Mouse (Mus musculus): ENCODE results near the gene Abcb6. TPM values are rescaled to one million over a fixed set of nuclear protein-coding genes. Genes with fewer than 3 reads are reported as not detected.

Abcb6 gene
- polyA plus RNA-seq, 1 experiment from 2014 or later: 28.6 TPM

GRCm38 (mm10) chr1:75168093-75168471 is 12.1 kb downstream of the Abcb6 start:
- Histone ChIP-seq H3K9ac (no peak overlapping the region), H3K27me3 (no peaks in the 10 kb centered on the region), H3K36me3 (ENCODE audit: poor library complexity, severe bottlenecking) (peaks cover 32% of the 10 kb centered on the region), H3K4me1 (peaks cover 8% of the 10 kb centered on the region), H3K4me2 (peak overlapping the region; percentile 69), H3K27ac (no peak overlapping the region), H3K4me3 (peak overlapping the region; percentile 76), H3K9me3 (replicated peaks) (no peaks in the 10 kb centered on the region)
- 6% methylated on average over 7 of the region's 7 CpGs for WGBS
- ATAC-seq: peak; percentile 46; the same call in 1 of the 2 replicates

GRCm38 (mm10) chr1:75160256-75160617 is 20.0 kb downstream of the Abcb6 start:
- no peak overlapping the region for H3K27ac ChIP-seq
- no peak overlapping the region for H3K9ac ChIP-seq
- H3K4me2 ChIP-seq: no peak overlapping the region
- H3K4me3 ChIP-seq: no peak overlapping the region
- no peaks in the 10 kb centered on the region for H3K36me3 ChIP-seq (ENCODE audit: poor library complexity, severe bottlenecking)
- no peak for ATAC-seq
- WGBS: 76% methylated on average over 4 of the region's 4 CpGs
- H3K9me3 ChIP-seq (replicated peaks): no peaks in the 10 kb centered on the region
- no peaks in the 10 kb centered on the region for H3K4me1 ChIP-seq
- no peaks in the 10 kb centered on the region for H3K27me3 ChIP-seq

DNA sequence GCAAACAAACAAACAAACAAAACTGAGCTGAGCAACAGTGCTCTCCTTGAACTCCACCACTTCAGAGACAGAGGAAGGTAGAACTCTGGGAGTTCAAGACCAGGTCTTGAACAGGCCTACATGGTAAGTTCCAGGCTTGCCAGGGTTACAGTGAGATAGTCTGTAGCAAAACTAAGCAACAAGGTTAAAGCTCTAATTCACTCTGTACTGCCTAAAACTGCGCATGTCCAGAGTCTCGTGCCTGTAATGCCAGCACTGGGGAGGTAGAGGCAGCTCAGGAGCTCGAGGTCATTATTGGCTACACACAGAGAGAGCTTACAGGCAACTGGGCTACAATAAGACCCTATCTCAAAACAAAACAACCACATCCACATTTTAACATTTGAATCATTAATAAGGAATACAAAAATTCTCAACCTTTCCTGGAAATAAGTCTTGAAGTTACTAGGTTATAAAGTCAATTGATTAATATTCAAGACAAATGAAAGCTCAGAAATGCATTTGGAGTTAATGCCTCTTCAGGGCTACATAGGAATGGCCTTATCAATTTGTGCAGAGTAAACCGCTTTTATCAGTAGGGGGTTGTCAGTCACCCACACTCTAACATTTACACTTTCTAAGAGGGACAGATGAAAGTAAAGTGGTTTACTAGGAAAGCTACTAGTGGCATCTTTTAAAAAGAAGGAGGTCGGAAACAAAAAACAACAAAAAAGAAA is 20.5 kb downstream of the Abcb6 start:
- Histone ChIP-seq H3K27me3 (no peaks in the 10 kb centered on the region), H3K4me2 (no peak overlapping the region), H3K36me3 (ENCODE audit: poor library complexity, severe bottlenecking) (no peaks in the 10 kb centered on the region), H3K27ac (no peak overlapping the region), H3K4me1 (no peaks in the 10 kb centered on the region), H3K9ac (no peak overlapping the region), H3K4me3 (no peak overlapping the region), H3K9me3 (replicated peaks) (no peaks in the 10 kb centered on the region)
- 69% methylated on average over 5 of the region's 5 CpGs for WGBS
- ATAC-seq: no peak

GRCm38 (mm10) chr1:75158990-75159389 is 21.2 kb downstream of the Abcb6 start:
- Histone ChIP-seq H3K4me1 (no peaks in the 10 kb centered on the region), H3K9me3 (replicated peaks) (no peaks in the 10 kb centered on the region), H3K27me3 (no peaks in the 10 kb centered on the region), H3K9ac (no peak overlapping the region), H3K4me2 (no peak overlapping the region), H3K4me3 (no peak overlapping the region), H3K36me3 (ENCODE audit: poor library complexity, severe bottlenecking) (no peaks in the 10 kb centered on the region), H3K27ac (no peak overlapping the region)
- no peak for ATAC-seq

GRCm38 (mm10) chr1:75155837-75156236 is 24.4 kb downstream of the Abcb6 start:
- H3K27me3 ChIP-seq: no peaks in the 10 kb centered on the region
- no peak for ATAC-seq
- WGBS: 76% methylated on average over 3 of the region's 3 CpGs
- no peak overlapping the region for H3K4me2 ChIP-seq
- H3K27ac ChIP-seq: no peak overlapping the region
- H3K4me3 ChIP-seq: no peak overlapping the region
- H3K36me3 ChIP-seq (ENCODE audit: poor library complexity, severe bottlenecking): no peaks in the 10 kb centered on the region
- no peaks in the 10 kb centered on the region for H3K4me1 ChIP-seq
- H3K9ac ChIP-seq: no peak overlapping the region
- H3K9me3 ChIP-seq (replicated peaks): no peaks in the 10 kb centered on the region

- H3K27ac ChIP-seq: no peak overlapping the region
- H3K4me3 ChIP-seq: no peak overlapping the region
- H3K27me3 ChIP-seq: no peaks in the 10 kb centered on the region
- WGBS: 91% methylated on average over 4 of the region's 4 CpGs
- H3K9me3 ChIP-seq (replicated peaks): no peaks in the 10 kb centered on the region
- ATAC-seq: no peak
- H3K36me3 ChIP-seq (ENCODE audit: poor library complexity, severe bottlenecking): peaks cover 56% of the 10 kb centered on the region
- H3K4me2 ChIP-seq: no peak overlapping the region
- peaks cover 9% of the 10 kb centered on the region for H3K4me1 ChIP-seq
- no peak overlapping the region for H3K9ac ChIP-seq
Measured at GRCm38 (mm10) chr1:75148727-75149126, 31.5 kb downstream of the Abcb6 start.

DNA sequence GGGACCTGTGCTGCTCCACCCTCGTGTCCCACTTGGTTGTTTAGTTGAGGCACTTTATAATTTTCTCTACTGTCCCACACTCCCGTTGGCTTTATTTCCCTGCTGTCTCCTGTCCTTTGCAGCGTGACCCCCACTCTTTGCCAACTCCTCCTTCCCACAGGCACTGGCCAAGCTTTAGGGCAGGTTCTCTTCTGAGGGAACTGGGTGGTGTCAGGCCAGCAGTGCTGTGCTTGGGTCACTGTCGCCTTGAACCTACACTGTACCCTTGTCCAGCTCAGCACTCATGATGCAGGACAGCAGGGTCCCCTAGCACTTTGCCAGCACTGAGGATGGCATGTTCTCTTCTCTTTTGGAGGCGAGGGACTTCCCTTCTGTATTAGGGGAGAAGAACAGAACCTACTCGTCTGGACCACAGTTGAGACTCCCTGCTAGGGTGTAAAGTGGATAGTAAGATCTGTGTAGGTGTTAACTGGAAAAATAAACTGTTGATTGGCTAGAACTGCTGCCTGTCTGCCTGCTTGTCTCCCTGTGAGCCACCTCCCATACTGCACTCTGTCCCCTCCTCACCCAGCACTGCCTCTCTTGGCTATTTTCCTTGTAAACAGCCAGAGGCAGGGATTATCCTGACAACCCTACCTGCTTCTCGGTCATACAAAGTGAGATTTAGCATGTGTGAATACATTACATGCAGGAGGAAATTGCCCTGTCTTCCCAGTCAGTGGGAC is 32.6 kb downstream of the Abcb6 start:
- H3K4me3 ChIP-seq: no peak overlapping the region
- no peaks in the 10 kb centered on the region for H3K9me3 ChIP-seq (replicated peaks)
- ATAC-seq: no peak
- no peaks in the 10 kb centered on the region for H3K27me3 ChIP-seq
- H3K27ac ChIP-seq: no peak overlapping the region
- peaks cover 56% of the 10 kb centered on the region for H3K36me3 ChIP-seq (ENCODE audit: poor library complexity, severe bottlenecking)
- H3K4me2 ChIP-seq: no peak overlapping the region
- peaks cover 14% of the 10 kb centered on the region for H3K4me1 ChIP-seq
- no peak overlapping the region for H3K9ac ChIP-seq
- 82% methylated on average over 7 of the region's 7 CpGs for WGBS

DNA sequence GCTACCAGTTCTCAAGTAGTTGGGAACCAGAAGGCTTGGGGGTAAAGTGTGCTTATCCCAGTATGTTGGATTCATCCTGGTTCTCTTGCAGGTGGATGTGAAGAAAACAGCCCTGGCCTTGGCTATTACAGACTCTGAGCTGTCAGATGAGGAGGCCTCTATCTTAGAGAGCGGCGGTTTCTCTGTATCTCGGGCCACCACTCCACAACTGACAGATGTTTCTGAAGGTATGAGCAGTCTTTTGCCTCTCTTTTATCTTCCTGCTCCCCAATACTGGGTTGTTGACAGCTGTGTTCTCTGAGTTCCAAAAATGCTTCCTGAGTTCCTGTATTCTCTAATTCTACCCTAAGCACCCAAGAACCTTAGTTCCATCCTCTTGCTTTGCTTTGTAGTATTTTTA is 34.6 kb downstream of the Abcb6 start:
- no peak for ATAC-seq
- Histone ChIP-seq H3K9me3 (replicated peaks) (no peaks in the 10 kb centered on the region), H3K4me3 (no peak overlapping the region), H3K27me3 (no peaks in the 10 kb centered on the region), H3K9ac (no peak overlapping the region), H3K36me3 (ENCODE audit: poor library complexity, severe bottlenecking) (peaks cover 56% of the 10 kb centered on the region), H3K4me2 (no peak overlapping the region), H3K27ac (no peak overlapping the region), H3K4me1 (peaks cover 23% of the 10 kb centered on the region)
- 95% methylated on average over 3 of the region's 3 CpGs for WGBS

DNA sequence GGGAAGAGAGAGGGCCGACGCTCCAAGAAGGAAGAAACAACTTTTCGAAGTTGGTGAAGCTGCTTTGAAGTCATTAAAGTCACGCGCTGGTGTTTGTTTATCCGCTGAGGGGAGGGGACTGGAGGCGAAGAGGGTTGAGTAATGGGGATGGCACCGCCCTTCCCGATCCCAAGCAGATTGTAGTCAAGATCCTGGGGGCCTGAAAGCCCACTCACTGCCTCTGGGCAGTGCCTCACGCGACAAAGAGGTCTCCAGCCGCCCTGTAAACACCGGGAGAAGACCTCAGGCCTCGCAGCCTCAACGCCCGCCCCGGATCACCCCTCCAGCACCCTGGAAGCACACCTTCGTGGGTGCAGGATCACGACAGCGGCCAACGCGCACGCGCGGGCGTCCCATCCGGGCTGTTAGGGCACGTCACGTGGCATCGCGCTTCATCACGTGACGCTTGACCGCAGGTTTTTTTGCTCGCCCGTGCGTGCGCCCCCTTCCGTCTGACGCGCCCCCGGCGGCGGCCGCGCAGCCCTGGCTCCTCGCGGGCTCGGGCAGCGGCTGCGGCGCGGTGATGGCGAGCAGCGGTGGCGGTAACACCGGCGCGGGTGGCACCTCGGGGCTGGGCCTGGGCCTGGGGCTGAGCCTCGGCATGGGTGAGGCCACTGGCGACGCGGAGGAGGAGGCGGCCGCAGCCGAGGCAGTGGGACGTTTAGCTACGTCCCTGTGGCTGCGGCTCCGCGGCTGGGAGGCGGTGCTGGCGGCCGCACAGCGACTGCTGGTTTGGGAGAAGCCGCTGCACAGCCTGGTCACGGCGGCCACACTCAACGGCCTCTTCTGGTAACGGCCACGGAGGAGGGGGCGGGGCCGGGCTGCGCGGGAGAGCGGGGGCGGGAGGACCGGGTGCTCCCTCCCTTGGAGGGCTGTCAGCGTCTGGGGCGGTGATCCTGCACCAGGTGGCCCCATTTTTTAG is 37.6 kb downstream of the Abcb6 start, which contains the start of the genes Cnppd1 and Retreg2:
Gene Cnppd1, minus strand, starts transcription at position 411 of the 961 bp plus-strand sequence.
Gene Retreg2, plus strand, starts transcription at position 478 of the 961 bp plus-strand sequence.
- Histone ChIP-seq H3K9me3 (replicated peaks) (no peaks in the 10 kb centered on the region), H3K4me2 (peak within 1 kb of the TSS; percentile 99), H3K4me1 (peaks cover 36% of the 10 kb centered on the region), H3K4me3 (peak within 1 kb of the TSS; percentile 87), H3K9ac (peak within 1 kb of the TSS; percentile 94), H3K36me3 (ENCODE audit: poor library complexity, severe bottlenecking) (peaks cover 55% of the 10 kb centered on the region), H3K27ac (peak within 1 kb of the TSS; percentile 97), H3K27me3 (no peaks in the 10 kb centered on the region)
- peak; percentile 90 for ATAC-seq
- under 1% methylated on average over 70 of the region's 91 CpGs for WGBS

DNA sequence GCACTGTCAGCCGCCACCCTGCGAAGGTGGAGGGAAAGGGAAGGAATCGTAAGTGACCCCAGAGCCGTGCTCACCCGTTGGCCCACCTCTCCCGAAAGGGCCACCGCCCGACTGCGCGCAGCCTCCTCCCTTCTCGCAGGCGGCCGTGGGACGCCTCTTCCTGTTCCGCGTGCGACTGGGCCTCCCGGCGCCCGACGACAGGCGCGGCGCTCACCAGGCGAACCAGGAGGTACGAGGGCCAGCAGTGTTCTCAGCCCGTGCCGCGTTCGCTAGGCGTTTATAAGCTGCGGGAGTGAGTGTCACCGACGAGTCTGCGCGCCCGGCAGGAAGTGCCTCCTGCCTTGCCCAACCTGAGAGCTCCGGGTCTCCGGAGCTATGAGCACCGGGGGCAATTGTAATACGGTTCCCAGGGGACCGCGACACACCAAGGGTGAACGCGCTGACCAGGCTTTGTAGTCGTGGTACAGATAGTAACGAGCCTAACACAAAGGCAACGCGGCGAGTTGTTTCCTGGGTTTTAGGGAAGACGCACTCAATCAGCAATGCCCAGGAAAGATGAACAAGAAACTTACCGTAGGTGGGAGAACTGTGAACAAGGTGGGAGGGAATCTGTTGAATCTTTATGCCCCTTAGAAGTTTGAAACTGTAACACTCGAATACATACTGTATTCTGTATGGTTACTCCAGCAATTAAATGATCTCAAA is 38.6 kb downstream of the Abcb6 start:
- Histone ChIP-seq H3K9ac (peak overlapping the region; percentile 94), H3K36me3 (ENCODE audit: poor library complexity, severe bottlenecking) (peaks cover 55% of the 10 kb centered on the region), H3K9me3 (replicated peaks) (no peaks in the 10 kb centered on the region), H3K4me1 (peaks cover 36% of the 10 kb centered on the region), H3K4me3 (peak overlapping the region; percentile 87), H3K27ac (peak overlapping the region; percentile 97), H3K27me3 (no peaks in the 10 kb centered on the region), H3K4me2 (peak overlapping the region; percentile 99)
- ATAC-seq: 0 out of 2 replicates have a peak, but pooled peaks have one; percentile 4
- under 1% methylated on average over 53 of the region's 53 CpGs for WGBS

DNA sequence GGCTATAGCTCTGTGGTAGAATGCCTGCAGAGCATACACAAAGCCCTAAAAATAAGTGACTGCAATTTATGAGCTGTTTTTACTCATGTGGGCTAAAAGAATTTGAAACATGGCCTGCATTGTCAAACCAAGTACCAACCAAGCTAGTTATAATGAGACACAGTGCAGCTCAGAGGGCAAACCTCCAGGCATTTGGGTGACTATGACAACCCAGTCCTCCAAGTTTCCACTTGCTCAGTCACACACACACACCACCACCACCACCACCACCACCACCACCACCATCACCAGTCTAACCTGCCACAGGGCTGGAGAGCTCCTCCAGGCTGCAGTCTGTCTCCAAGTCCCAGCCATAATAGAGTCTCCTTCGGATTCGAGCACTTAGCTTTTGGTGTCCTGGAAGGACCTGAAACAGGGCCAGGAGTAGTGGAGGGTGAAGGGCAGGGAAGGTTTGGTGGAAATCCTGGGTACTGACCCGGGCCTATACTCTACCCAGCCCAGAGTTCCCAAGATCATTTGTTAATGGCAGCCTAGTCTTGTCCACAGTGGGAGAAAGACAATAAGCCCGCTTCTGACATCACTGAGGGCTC is 39.5 kb downstream of the Abcb6 start:
- H3K36me3 ChIP-seq (ENCODE audit: poor library complexity, severe bottlenecking): peaks cover 55% of the 10 kb centered on the region
- 65% methylated on average over 4 of the region's 4 CpGs for WGBS
- H3K27ac ChIP-seq: no peak overlapping the region

More for the DNA sequence above, 39.5 kb downstream of the Abcb6 start:
- Histone ChIP-seq H3K4me2 (peak overlapping the region; percentile 99), H3K4me1 (peaks cover 36% of the 10 kb centered on the region), H3K27me3 (no peaks in the 10 kb centered on the region), H3K9ac (peak overlapping the region; percentile 94), H3K4me3 (peak overlapping the region; percentile 87), H3K9me3 (replicated peaks) (no peaks in the 10 kb centered on the region)
- no peak for ATAC-seq
